Mouse (Mus musculus) erythroid progenitor cell, adult 5-6 weeks (primary cell): ENCODE measurements around the gene Hnrnpr. TPM values are rescaled to one million over a fixed set of nuclear protein-coding genes. Genes with fewer than 3 reads are reported as not detected.

Experiments used
- ATAC-seq: replicated peaks from 2 replicates; pipeline ENCODE4 v1.8.0; 2016; ENCODE audit warnings: moderate number of reproducible peaks, mild to moderate bottlenecking, moderate TSS enrichment, inconsistent platforms; ENCODE audit not compliant: poor library complexity, low FRiP score, severe bottlenecking
- total RNA-seq, 2 experiments: library from RNA; stranded (forward) in 1 of 2; stranded (reverse) in 1 of 2; fragments of 150-400 nt in 1 of 2; fragments of 186-747, 209-891 nt in 1 of 2; gene quantifications; 2 replicates each; pipeline versions ENCODE4 v1.2.3 to v1.2.4; 2015 to 2017; ENCODE audit warnings: low replicate concordance in 2 of 2

The Hnrnpr gene
- total RNA-seq (2015; ENCODE audit: low replicate concordance): 92.6 and 104 TPM in 2 replicates
- 188 and 198 TPM in 2 replicates for total RNA-seq (2017; ENCODE audit: low replicate concordance)

DNA sequence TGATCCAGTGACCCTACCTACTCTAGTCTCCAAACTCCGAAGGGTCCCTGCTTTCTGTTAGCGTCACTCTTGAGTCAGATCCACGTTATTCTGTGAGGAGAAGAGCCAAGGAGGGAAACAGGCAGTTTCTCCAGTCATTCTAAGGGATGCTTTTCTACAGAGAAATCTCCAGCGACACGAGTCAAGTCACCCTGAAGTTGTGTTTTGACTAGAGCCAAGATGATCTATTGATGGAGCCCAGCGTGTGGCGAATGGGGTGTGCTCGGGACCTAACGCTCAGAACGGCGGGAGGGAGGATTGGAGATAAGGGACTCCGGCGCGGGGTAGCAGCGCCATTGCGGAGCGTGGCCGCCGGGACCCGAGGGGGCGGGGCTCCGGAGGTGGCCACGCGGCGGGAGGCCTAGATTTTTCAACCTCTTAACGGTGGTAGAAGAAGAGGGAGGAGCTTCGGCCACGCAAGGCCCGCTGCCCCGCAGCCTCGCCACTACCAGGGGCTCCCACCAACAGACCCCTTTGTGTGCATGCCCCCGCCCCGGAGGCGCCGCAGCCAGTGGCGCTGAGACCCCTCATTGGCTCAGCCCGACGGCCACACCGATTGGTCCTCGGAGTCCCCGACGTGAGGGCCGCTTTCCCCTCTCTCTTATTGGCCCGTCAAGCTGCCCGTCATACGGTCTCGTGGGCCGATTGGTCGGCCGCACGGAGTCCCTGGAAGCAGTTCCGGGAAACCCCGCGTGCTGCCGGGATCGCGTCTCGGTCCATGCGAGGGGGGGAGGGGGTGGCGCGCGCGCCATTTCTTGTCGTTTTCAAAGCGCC is at the start of gene Hnrnpr:
Hnrnpr (plus strand) TSS at position 714 of the 813 bp plus-strand sequence.
- ATAC-seq: peak; percentile 88

DNA sequence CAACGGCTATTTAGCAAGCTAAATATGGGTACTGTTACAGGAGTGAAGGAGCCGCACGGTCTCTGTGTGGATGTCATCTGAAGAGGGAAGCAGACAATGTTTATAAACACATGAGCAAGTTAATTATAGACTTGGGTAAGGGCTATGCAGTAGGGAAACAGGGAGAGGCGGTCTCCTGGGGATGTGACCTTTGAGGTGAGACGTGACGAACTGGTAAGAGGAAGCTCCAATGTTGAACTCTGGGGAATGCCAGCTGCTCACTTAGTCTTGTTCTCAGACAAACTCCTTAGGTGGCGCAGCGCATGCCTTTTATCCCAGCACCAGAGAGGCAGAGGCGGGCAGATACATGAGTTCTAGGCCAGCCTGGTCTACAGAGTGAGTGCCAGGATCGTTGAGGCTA is 48.8 kb upstream of the Hnrnpr start:
- ATAC-seq: no peak

DNA sequence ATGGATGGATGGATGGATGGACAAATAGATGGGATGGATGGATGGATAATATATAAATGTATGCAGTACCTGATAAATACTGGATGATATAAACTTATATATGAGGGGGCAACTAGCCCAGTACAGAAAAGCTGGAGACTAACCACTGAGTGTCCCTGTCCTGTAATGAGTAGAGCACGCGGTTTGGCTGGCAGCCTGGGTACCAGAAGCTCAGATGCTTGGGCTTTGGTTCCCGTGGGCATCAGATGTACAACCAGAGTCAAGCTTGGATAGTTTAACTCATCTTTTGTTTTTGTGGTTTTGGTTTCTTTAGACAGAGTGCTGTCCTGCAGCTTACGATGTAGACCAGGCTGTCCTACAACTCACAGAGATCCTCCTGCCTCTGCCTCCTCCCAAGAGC is 47.2 kb upstream of the Hnrnpr start:
- no peak for ATAC-seq

DNA sequence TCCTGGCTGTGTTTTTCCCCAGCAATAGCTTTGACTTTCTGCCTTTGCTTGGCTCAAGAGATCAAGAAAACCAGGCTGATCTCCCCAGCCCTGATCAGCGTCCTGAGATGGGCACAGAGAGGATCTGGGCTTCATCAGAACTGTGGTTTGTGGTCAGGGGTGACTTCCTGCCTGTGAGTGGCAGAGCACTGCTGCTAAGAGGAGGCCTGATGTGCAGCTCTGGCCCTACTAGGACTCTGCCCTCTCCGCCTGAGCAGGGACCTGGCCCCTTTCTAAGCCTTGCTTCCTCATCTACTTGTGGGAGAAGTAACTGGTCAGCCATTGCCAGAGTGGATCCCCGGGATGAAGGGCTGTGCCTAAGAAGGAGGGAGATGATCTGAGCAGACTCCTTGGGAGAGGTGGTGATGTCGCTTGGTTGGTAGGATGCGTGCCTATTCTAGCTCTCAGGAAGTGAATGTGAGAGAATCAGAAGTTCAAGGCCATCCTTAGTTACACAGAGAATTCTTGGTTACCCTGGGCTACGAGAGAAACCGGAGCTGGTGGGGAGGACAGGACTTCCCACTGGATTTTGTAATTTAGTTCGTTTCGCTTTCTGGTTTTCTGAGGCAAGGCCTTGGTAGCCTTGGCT is 43.9 kb upstream of the Hnrnpr start:
- no peak for ATAC-seq

DNA sequence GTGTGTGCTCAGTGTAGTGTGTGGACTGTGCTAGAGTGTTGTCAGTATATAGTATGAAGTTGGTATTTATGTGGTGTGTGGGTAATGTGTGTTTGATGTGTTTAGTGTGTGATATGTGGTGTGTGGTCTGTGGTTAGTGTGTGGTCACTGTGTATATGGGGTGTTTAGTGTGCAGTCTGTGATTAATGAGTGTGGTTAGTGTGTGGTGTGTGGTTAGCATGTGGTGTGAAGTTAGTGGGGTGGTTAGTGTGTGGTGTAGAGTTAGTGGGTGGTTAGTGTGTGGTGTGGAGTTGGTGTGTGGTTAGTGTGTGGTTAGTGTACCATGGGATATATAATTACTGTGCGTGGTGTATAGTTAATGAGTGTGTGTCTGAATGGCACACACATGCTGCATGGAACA is 41.8 kb upstream of the Hnrnpr start:
- no peak for ATAC-seq

DNA sequence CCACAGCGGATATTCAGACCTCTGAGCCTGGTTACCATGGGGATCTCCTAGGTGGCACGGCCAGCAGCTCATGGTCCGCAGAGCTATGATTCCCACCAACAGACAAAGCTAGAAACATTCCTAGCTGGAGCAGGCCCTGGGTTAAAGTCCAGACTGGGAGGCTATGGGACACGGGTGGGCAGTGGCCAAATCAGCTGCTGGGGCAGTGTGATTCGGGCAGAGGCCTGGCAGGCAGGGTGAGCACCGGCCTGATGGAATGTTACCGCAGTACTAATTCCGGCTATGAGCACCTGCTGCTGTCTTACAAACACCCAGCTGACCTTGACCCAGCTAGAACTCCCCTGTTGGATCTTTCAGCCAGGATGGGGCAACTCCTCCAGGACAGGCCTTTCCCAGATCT is 40.1 kb upstream of the Hnrnpr start:
- no peak for ATAC-seq

DNA sequence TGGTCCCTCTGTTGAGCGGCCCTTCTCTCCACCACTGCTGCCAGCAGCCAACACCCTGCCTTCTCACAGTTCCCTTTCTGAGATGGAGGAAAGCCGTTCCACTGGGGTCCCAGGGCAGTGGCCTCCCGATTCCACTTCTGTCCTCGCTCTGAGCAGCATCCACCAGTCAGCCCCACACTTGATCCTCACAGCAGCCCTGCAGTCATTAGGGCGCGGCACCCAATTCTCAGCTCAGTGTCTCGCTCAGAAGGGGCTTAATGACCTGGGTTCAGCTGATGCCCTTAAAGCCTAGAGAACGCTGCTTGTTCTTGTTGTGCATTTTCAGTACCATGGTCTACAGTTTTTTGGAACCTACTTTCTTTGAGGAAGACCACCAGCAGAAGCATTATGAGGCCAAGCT is 29.6 kb upstream of the Hnrnpr start:
- no peak for ATAC-seq

DNA sequence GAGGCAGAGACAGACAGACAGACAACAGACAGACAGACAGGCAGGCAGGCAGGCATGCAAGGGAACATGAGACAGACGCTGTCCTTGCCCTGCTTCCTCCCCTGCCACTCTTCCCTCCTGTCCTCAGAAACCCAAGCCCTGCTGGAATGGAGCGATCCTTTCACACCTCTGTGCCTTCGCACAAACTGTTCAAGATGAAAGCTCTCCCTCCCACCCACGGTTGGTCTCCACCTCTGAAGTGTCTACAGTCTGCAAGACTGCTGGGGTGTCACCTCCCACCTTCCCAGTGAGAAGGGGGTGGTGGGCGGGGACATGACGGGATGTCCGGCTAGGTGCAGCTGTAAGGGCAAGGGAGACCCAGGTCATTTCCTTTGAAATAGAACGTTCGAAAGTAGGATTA is 29.1 kb upstream of the Hnrnpr start:
- no peak for ATAC-seq

DNA sequence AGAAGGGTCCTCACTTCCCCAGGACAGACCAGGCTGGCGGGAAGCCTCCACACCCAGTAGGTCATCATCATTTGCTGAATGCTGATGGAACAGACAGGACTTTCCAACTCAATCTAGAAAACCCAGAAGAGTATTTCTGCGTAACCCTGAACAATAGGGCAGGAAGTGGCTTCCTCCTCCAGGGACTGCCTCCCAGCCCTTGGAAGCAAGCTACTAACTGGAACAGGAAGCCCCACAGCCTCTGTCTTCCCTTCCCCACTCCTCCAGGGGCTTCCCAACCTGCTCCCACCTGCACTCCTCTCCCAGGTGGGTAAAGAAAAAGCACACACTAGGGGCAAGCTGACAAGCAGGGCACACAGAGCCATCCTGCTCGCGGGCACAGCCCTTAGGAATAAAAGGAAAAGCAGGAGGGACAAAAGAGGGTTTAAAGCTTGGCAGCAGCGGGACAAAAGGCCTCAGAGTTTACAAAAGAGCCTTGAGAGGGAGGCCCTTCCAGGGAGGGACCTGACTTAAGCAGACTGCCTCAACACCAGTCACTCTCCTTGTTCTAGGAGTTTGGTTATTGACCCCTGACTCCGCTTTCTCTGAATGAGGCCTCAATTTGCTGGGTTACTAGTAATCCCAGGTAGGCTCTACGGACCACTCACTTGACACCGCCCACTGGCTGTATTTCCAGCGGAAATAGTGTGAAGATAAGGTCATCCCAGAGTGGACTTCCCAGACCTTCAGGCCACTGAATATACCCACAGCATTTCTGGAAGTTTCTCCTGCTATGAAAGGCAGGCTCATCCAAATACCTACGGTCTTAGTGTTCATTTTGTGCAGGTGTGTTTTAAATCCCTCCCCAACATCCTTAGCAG is 27.9 kb upstream of the Hnrnpr start:
- no peak for ATAC-seq

DNA sequence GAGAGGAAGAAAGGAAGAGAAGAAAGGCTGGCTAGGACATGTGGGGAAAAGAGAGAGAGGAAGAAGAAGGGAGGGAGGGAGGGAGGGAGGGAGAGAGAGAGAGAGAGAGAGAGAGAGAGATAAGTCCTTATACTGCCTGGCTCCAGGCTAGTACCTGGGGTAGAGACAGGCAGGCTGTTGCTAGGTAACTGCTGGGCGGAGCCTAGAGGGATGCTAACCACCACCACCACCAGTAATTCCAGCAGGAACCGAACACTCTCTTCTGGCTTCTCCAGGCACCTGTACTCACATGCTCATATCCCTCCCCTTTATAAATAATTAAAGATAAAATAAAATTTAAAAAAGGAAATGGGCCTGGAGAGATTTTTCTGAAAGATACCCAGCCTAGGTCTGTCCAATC is 27.0 kb upstream of the Hnrnpr start:
- no peak for ATAC-seq

DNA sequence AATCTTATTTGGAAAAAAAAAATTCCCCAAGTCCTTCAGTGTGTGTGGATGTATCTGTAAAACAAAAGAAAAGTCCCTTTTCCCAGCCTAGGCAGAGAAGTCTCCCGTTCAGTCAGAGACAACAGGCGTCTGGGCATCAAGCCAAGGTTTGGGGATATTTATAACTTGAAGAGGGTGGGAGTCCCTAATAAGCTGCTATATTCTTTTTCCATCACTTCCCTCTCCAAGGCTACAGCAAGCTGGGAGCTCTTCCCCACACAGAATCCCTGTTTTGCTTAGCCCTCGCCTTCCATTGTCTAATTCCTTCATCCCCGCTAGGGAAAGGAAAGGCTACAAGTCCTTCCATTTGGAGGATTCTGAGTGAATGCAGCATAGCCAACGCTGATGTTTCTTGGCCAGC is 26.3 kb upstream of the Hnrnpr start, which contains the start of gene Zfp46:
Zfp46 (plus strand) TSS at position 229 of the 400 bp plus-strand sequence.
- ATAC-seq: no peak

DNA sequence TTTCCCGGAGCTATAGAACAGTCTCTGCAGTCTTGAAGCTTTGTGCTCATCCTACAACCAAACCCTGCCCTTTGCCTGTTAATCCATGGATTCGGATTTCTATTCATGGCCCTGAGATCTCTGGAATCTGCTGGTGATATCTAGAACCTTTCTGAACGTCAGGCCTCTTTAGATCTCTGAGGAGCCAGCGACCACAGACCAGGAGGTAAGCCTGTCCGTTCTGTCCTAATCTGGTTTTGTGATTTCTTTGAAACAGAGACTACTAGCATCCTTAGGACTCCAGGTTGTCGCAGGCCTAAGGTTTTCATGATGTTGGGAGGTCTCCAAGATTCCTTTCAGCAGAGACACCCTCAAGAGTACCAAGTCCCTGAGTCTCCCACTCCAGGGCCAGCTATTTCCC is 25.9 kb upstream of the Hnrnpr start:
- no peak for ATAC-seq

DNA sequence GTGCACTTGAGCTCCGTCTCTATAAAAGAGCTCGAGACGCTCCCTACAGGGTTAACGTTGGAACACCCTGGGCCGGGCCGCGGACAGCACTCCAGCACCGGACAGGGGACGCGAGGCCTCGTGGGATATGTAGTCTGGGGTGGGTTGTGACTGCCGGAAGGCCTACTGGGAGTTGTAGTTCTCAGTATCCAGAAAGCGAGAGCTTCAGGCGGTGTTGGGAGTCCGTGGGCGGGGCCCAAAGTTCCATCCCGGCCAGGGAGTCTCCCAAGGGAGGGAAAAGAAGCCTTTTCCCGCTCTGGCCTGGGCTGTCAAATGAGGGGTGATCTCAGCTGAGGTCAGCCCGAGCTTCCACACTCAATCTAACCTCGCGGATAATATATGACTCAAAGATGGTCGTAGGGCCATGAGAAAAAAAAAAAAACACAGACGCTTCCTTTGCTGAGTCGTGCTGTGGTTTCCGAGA is 25.4 kb upstream of the Hnrnpr start:
- peak; percentile 92 for ATAC-seq

DNA sequence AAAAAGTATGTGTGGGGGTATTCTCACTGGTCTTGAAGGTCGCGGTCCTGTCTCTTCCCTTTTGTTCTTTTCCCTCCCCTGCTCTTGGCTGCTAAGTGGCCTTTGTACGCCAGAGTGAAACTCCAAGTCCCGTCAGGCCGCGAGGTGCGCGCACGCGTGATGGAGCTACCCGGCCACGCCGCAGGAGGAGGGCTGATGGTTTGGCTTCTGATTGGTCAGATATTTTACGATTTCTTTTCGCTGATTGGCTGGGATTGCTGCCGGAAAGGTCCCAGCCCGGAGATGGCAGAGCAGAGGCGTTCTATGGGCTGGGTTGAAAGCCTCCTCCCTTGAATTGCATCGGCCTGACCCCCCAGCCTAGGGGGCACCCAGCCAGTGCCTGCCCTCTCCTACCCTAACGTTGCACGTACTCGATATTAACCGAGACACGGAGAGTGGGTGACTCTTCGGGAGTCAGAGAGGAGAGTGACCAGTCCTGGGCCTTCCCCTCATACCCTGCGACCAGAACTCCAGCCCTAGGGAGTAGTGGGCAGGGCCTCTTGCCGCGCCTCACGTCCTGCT is 24.9 kb upstream of the Hnrnpr start:
- ATAC-seq: peak; percentile 92

DNA sequence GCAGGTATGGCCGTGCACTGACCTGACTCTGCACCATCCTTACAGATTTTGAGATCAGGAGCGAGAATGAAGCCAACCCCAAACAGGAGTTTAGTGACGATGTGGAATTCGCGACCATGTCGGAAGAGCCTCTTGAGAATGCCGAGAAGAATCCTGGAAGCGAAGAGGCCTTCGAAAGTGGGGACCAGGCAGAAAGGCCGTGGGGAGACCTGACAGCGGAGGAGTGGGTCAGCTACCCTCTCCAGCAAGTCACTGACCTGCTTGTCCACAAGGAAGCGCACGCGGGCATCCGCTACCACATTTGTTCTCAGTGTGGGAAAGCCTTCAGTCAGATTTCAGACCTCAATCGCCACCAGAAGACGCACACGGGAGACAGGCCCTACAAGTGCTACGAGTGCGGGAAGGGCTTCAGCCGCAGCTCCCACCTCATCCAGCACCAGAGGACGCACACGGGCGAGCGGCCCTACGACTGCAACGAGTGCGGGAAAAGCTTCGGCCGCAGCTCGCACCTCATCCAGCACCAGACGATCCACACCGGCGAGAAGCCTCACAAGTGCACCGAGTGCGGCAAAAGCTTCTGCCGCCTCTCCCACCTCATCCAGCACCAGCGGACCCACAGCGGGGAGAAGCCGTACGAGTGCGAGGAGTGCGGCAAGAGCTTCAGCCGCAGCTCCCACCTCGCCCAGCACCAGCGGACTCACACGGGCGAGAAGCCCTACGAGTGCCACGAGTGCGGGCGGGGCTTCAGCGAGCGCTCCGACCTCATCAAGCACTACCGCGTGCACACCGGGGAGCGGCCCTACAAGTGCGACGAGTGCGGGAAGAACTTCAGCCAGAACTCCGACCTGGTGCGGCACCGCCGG is 20.6 kb upstream of the Hnrnpr start:
- no peak for ATAC-seq

DNA sequence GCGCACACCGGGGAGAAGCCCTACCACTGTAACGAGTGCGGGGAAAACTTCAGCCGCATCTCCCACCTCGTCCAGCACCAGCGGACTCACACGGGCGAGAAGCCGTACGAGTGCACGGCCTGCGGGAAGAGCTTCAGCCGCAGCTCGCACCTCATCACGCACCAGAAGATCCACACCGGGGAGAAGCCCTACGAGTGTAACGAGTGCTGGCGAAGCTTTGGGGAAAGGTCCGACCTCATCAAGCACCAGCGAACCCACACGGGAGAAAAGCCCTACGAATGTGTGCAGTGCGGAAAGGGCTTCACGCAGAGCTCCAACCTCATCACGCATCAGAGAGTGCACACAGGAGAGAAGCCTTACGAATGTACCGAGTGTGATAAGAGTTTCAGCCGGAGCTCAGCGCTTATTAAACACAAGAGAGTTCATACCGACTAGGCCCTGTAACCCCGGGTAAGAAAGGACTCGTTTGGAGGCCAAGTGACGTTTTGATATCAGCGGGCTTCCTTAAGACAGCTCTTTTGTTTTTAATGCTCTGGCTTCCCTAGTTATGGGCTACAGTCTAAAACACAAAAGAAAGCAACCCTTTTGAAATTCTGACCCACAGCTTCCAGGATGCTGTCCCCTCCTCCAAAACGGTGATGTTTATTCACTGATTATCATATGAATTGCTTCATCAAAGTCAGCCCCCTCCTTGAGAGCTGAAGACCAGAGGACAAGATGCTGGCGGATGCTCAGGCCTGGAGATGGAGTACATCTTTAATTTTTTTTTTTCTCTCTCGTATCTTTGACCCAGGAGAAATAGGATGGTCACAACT is 19.8 kb upstream of the Hnrnpr start:
- ATAC-seq: no peak

DNA sequence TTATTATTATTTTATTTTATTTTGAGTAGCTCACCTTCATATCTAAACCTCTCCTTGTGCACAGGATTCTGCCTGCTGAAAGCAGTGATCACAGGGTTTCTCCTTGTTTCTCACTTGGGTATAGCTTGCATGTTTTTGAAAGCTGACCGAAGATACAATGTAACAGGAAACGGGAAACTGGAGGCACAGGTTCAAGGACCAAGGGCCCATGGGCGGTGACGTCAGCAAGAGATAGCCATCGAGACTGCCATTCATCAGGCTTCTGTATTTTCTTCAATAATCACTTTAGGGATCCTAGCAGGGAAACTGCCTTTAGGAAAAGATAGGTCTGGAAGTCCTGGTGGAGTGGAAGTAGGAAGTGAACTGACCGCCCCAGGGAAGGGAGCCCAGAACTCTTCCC is 19.1 kb upstream of the Hnrnpr start:
- ATAC-seq: no peak

DNA sequence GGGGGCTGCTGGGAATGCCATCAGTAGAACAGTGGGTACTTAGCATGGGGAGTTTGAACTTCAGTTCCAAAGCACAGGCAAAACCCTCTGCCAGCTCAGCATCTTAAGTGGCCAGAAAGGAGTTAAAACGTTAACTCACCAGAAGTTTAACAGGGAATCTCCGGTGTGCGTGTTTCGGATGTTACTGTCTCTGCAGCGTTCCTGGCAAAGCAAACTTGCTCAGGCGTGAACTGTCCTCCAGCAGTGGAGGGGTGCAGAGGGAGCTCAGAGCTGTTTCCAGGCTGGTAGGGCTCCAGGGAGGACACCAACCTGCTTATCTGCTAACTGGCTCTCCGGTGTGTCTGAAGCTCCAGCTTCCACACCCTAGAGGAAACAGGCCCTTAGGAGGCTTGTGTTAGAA is 14.8 kb upstream of the Hnrnpr start:
- no peak for ATAC-seq
